8 mouse cellular contexts compared by ENCODE assay signal in the genomic region with DNA sequence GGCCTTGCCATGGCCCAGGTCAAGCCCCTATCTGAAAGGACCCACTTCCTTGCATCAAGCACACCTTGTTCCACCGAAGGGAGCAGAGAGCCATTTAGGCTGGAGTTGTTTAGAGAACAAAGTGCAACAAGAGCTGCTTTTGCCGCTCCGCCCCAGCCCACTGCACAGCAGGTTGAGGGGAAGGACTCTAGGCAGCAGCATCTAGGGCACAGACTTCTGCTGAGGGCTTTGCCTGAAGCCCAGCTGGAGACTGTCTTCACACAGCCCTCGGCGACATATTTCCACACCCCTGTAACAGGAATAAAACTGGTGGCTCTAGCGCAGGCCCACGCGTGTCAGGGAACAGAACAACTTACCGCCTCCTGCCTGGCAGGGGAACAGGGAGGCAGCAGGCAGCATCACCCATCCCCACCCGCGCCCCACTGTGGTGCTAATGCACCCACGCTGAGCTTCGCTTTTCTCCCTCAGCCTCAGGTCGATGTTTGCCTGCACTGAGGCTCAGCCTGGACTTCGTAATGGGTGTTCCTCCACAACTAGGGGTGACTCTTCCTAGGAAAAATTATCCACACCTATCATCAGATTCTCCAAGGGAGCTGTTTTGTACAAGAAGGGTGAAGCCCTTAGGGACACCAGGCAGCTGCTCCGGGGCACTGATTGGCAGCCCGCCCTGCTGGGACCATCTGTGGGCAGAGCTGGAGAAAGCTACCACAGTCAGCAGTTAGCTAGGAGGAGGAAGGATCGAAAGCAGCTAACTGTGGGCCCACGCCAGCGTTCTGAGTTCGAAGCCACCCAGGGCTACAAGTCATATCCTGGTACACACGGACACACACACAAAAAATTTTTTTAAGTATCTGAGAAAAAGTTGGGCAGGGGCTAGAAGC. TPM values are rescaled to one million over a fixed set of nuclear protein-coding genes. Genes with fewer than 3 reads are reported as not detected.
A peak's percentile ranks its signal among the peaks of the same experiment; 100 is the strongest.
DNase-seq lines count a peak whose midpoint lies in the region; ATAC-seq lines count a peak whose summit lies in the region.

Gm10840 (plus strand) TSS at position 10 of the 881 bp plus-strand sequence.
Limd2 (minus strand) TSS at position 20 of the 881 bp plus-strand sequence.

- no peak for ATAC-seq in heart, embryonic 14.5 days (ENCODE audit: insufficient number of reproducible peaks, insufficient read depth, low FRiP score, low read depth)
- ATAC-seq in liver, embryonic 15.5 days (ENCODE audit: insufficient read depth) = peak; percentile 9; the same call in 1 of the 2 replicates

- peak within 1 kb of the TSS; percentile 95 for H3K4me2 ChIP-seq in heart, embryonic 14.5 days (ENCODE audit: low read length)
- peak within 1 kb of the TSS; percentile 93 for H3K4me2 ChIP-seq in liver, embryonic 15.5 days

- intact Hi-C loops in gastrocnemius, postnatal 14 days (cut with DNase I; ENCODE audit: low total_unique reads) = no loop called here

- peak within 1 kb of the TSS; percentile 88 to 89 for H3K27ac ChIP-seq in heart, embryonic 14.5 days (replicated peaks in 1 of 2; ENCODE audit: control insufficient read depth in 1 of 2, insufficient read depth in 1 of 2, low read depth in 2 of 2, low read length in 2 of 2)
- peak within 1 kb of the TSS; percentile 84 for H3K27ac ChIP-seq in liver, embryonic 15.5 days (replicated peaks)

- H3K36me3 ChIP-seq in heart, embryonic 14.5 days (ENCODE audit: control insufficient read depth, insufficient read depth, low read length) = peaks cover 39% of the 10 kb centered on the region
- 0 out of 2 replicates have a peak, but pooled peaks cover 13% of the 10 kb centered on the region for H3K36me3 ChIP-seq in liver, embryonic 15.5 days (replicated peaks)

- peak; percentile 52 for DNase-seq in gastrocnemius, postnatal 14 days
- no peak for DNase-seq in gastrocnemius, postnatal 25 days
- DNase-seq in cerebellum, postnatal 36 days = peak; percentile 68 to 72
- DNase-seq in layer of hippocampus, adult 11-12 months (ENCODE audit: low spot score) = peak; percentile 88
- peak; percentile 78 for DNase-seq in neural tube, embryonic 10.5 days (ENCODE audit: extremely low spot score, low spot score)
- DNase-seq in thymus, postnatal 0 days (ENCODE audit: low spot score) = peak; percentile 77

- peaks cover 14 to 27% of the 10 kb centered on the region in 2 experiments for H3K4me1 ChIP-seq in heart, embryonic 14.5 days (ENCODE audit: control insufficient read depth in 2 of 2, insufficient read depth in 2 of 2, low read length in 2 of 2)
- H3K4me1 ChIP-seq in liver, embryonic 15.5 days (replicated peaks) = peaks cover 46% of the 10 kb centered on the region

- H3K9me3 ChIP-seq in heart, embryonic 14.5 days (ENCODE audit: control insufficient read depth, low read length) = no peaks in the 10 kb centered on the region
- no peaks in the 10 kb centered on the region for H3K9me3 ChIP-seq in liver, embryonic 15.5 days (replicated peaks)

- no peaks in the 10 kb centered on the region for H3K27me3 ChIP-seq in heart, embryonic 14.5 days (ENCODE audit: control insufficient read depth, insufficient read depth, low read length)
- H3K27me3 ChIP-seq in liver, embryonic 15.5 days = peaks cover 37% of the 10 kb centered on the region

- WGBS in heart, embryonic 14.5 days = 33% methylated on average over 22 of the region's 22 CpGs
- WGBS in liver, embryonic 15.5 days (ENCODE audit: insufficient replicate concordance) = 33% methylated on average over 22 of the region's 22 CpGs

- H3K4me3 ChIP-seq in heart, embryonic 14.5 days (ENCODE audit: control insufficient read depth in 1 of 2, insufficient read depth in 1 of 2, low read depth in 1 of 2, low read length in 2 of 2) = peak within 1 kb of the TSS; percentile 84 to 91
- peak within 1 kb of the TSS; percentile 69 for H3K4me3 ChIP-seq in liver, embryonic 15.5 days (replicated peaks)

- H3K9ac ChIP-seq in heart, embryonic 14.5 days (ENCODE audit: low read length) = peak within 1 kb of the TSS; percentile 92
- peak within 1 kb of the TSS; percentile 66 for H3K9ac ChIP-seq in liver, embryonic 15.5 days

RNA-seq across cellular contexts. Expression of gene Gm10840, which starts in this region (rescaled TPM):
- total RNA-seq in gastrocnemius, postnatal 14 days (2021) = not detected
- not detected for total RNA-seq in gastrocnemius, postnatal 25 days (2021)
- not detected in 2 replicates for polyA plus RNA-seq in heart, embryonic 14.5 days (2014; fragmentation: Nextera tagmentation; extraction: Ambion mirVana)
- polyA plus RNA-seq in liver, embryonic 15.5 days (2015; fragmentation: Nextera tagmentation; extraction: Ambion mirVana) = not detected in 2 replicates
- 0.54 and 0.78 TPM in 2 replicates for polyA plus RNA-seq in thymus, postnatal 0 days (2015; fragmentation: Nextera tagmentation; extraction: Ambion mirVana)

RNA-seq across cellular contexts. Expression of gene Limd2, which starts in this region (rescaled TPM):
- 1 to 10 TPM; 5.9 to 8.6 TPM for total RNA-seq in gastrocnemius, postnatal 14 days (2021)
- 1 to 10 TPM; 1.9 to 3.3 TPM for total RNA-seq in gastrocnemius, postnatal 25 days (2021)
- polyA plus RNA-seq in heart, embryonic 14.5 days (2014; fragmentation: Nextera tagmentation; extraction: Ambion mirVana) = 80.2 and 84.6 TPM in 2 replicates
- 82.2 and 82.7 TPM in 2 replicates for polyA plus RNA-seq in liver, embryonic 15.5 days (2015; fragmentation: Nextera tagmentation; extraction: Ambion mirVana)
- polyA plus RNA-seq in thymus, postnatal 0 days (2015; fragmentation: Nextera tagmentation; extraction: Ambion mirVana) = 968 and 1,023 TPM in 2 replicates

Comparison
In these comparisons a context has a peak if more than half of its experiments do, and no peak if none do; other contexts are left out.
1. RNA of gene Limd2 (polyA plus RNA-seq): 968 to 1,023 TPM in thymus, postnatal 0 days; 80.2 to 84.6 TPM in heart, embryonic 14.5 days and 82.2 to 82.7 TPM in liver, embryonic 15.5 days; every median in the first group is over 10 times any median in the second.